Mouse (Mus musculus): ENCODE data around the gene Olfr544.

GRCm38 (mm10) chr7:102483665-102484064, 4.4 kb downstream of the Olfr544 start:
- no peak for TF ChIP-seq CTCF (IDR thresholded peaks at IDR 0.05; ENCODE audit: control insufficient read depth, insufficient read depth, insufficient replicate concordance, low read depth, low read length)
- no peak for TF ChIP-seq POLR2A (IDR thresholded peaks at IDR 0.05; ENCODE audit: control insufficient read depth, low read depth, low read length)

Data from testis, adult 2 months (tissue).